Mouse (Mus musculus) spleen, adult 2 months (tissue): ENCODE measurements around the gene Grid2.

ENCODE experiments used
- CTCF ChIP-seq: fragments of 200-500 bp; IDR thresholded peaks from 2 replicates; pipeline ENCODE4 v1.5.1; 2011; ENCODE audit warnings: mild to moderate bottlenecking, inconsistent platforms; ENCODE audit not compliant: insufficient read depth, insufficient read length, insufficient replicate concordance; ENCODE audit errors: extremely low read depth
- POLR2A ChIP-seq: fragments of 200-500 bp; IDR thresholded peaks from 2 replicates; pipeline ENCODE4 v1.6.1; 2011; ENCODE audit warnings: low read depth, low read length, inconsistent platforms

DNA sequence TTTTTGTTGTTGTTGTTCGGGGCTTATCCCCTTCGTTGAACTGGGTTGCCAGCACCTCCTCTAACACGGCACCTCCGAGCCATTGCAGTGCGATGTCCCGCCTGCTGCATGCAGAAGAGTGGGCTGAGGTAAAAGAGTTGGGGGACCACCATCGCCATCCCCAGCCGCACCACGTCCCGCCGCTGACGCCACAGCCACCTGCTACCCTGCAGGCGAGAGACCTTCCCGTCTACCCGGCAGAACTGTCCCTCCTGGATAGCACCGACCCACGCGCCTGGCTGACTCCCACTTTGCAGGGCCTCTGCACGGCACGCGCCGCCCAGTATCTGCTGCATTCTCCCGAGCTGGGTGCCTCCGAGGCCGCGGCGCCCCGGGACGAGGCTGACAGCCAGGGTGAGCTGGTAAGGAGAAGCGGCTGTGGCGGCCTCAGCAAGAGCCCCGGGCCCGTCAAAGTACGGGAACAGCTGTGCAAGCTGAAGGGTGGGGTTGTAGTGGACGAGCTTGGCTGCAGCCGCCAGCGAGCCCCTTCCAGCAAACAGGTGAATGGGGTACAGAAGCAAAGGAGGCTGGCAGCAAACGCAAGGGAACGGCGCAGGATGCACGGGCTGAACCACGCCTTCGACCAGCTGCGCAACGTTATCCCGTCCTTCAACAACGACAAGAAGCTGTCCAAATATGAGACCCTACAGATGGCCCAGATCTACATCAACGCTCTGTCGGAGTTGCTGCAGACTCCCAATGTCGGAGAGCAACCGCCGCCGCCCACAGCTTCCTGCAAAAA is 1473.7 kb downstream of the Grid2 start:
- TF ChIP-seq CTCF = no peak
- TF ChIP-seq POLR2A = no peak
